18 mouse cellular contexts compared by ENCODE assay signal in the genomic region with DNA sequence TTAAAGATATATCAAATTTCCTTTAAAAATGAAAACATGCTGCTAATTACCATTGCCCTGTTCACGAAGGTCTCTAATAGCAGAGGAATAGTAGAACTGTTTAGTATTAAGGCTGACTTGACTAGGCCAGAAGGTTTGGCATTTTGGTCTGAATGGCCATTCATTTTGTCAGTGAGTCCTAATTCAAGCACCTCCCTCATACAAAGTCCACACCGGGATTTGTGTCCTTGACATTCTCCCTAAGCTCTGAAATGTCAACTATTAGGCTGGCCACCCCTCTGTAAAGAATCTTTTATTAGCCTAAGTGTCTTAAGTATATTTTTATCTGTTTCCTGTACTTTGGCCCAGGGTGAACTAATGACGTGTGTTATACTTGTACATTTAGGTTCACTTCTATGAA.
DNase-seq lines count a peak whose midpoint lies in the region; ATAC-seq and TF ChIP-seq lines count a peak whose summit lies in the region.
"Had no signal": no experiment of that assay in that cellular context is flagged by ENCODE, and none has a peak within 500 bp of the region (broad histone marks: within the 10 kb centered on the region; RNA-seq: fewer than 3 reads in every experiment).

No protein-coding gene starts in this region.

- ATAC-seq in kidney, embryonic 14.5 days (ENCODE audit: low FRiP score, low TSS enrichment), result no peak
- ATAC-seq in monocyte, adult 5-6 weeks (replicated peaks; ENCODE audit: insufficient number of reproducible peaks, low FRiP score, low TSS enrichment, poor library complexity, severe bottlenecking), result no peak
- ATAC-seq: forebrain, embryonic 13.5 days; forebrain, embryonic 15.5 days; forebrain, postnatal 0 days had no signal

- H3K4me3 ChIP-seq in kidney, adult 2 months (ENCODE audit: insufficient read depth, low read depth, low read length), result no peak overlapping the region
- no peak overlapping the region for H3K4me3 ChIP-seq in kidney, embryonic 14.5 days (ENCODE audit: low read length)
- H3K4me3 ChIP-seq: embryonic facial prominence, embryonic 10.5 days; embryonic facial prominence, embryonic 12.5 days; forebrain, embryonic 13.5 days; forebrain, embryonic 15.5 days had no signal

- no peak for TF ChIP-seq CTCF in kidney, adult 2 months (conservative IDR thresholded peaks at IDR 0.05; ENCODE audit: insufficient read depth, insufficient read length, low read depth, low read length)

- DNase-seq in adrenal gland, adult 2 months, result peak; percentile 64
- DNase-seq in adrenal gland, adult 18-20 months (ENCODE audit: low spot score in 2 of 2), result no peak
- peak; percentile 4 for DNase-seq in kidney, adult 2 months
- DNase-seq in adrenal gland, postnatal 10 days, result peak; percentile 22
- DNase-seq in adrenal gland, postnatal 14 days, result peak; percentile 42
- DNase-seq in retina, postnatal 1 day, result no peak
- DNase-seq: cerebellum, adult 11-12 months; cerebellum, adult 2 months; cerebellum, adult 9-10 months; cerebellum, postnatal 10 days; cerebellum, postnatal 25 days; forebrain, postnatal 0 days had no signal

- H3K27ac ChIP-seq in kidney, adult 2 months (ENCODE audit: insufficient read depth, low read depth, low read length), result no peak overlapping the region
- H3K27ac ChIP-seq in kidney, embryonic 14.5 days (ENCODE audit: low read depth, low read length), result no peak overlapping the region
- H3K27ac ChIP-seq: embryonic facial prominence, embryonic 10.5 days; embryonic facial prominence, embryonic 12.5 days; forebrain, embryonic 13.5 days; forebrain, embryonic 15.5 days had no signal

- no peaks in the 10 kb centered on the region for H3K9me3 ChIP-seq in kidney, embryonic 14.5 days (ENCODE audit: control insufficient read depth, low read length)
- H3K9me3 ChIP-seq: embryonic facial prominence, embryonic 10.5 days; embryonic facial prominence, embryonic 12.5 days; forebrain, embryonic 13.5 days; forebrain, embryonic 15.5 days had no signal

- no peaks in the 10 kb centered on the region for H3K27me3 ChIP-seq in kidney, adult 2 months (replicated peaks; ENCODE audit: control insufficient read depth, insufficient read depth, low read length)
- H3K27me3 ChIP-seq in kidney, embryonic 14.5 days (ENCODE audit: control insufficient read depth, insufficient read depth, low read length), result no peaks in the 10 kb centered on the region
- H3K27me3 ChIP-seq: embryonic facial prominence, embryonic 12.5 days; forebrain, embryonic 13.5 days; forebrain, embryonic 15.5 days had no signal

- H3K9ac ChIP-seq in kidney, embryonic 14.5 days (ENCODE audit: low read depth, low read length), result no peak overlapping the region
- H3K9ac ChIP-seq: embryonic facial prominence, embryonic 12.5 days; forebrain, embryonic 13.5 days; forebrain, embryonic 15.5 days; forebrain, postnatal 0 days had no signal

- no peaks in the 10 kb centered on the region for H3K4me1 ChIP-seq in kidney, adult 2 months (ENCODE audit: control insufficient read depth, insufficient read depth, low read length)
- H3K4me1 ChIP-seq in kidney, embryonic 14.5 days (ENCODE audit: control insufficient read depth, insufficient read depth, low read length), result no peaks in the 10 kb centered on the region
- H3K4me1 ChIP-seq: embryonic facial prominence, embryonic 10.5 days; embryonic facial prominence, embryonic 12.5 days; forebrain, embryonic 13.5 days; forebrain, embryonic 15.5 days had no signal

- H3K4me2 ChIP-seq in kidney, embryonic 14.5 days (replicated peaks; ENCODE audit: low read depth, low read length), result no peak overlapping the region
- H3K4me2 ChIP-seq: embryonic facial prominence, embryonic 12.5 days; forebrain, embryonic 13.5 days; forebrain, embryonic 15.5 days had no signal

- no peak for TF ChIP-seq POLR2A in kidney, adult 2 months (IDR thresholded peaks at IDR 0.05; ENCODE audit: low read depth, low read length)

- 42% methylated on average over 3 of the region's 3 CpGs for WGBS in kidney, adult 2 months
- WGBS in kidney, embryonic 14.5 days, result 65% methylated on average over 3 of the region's 3 CpGs

- no peaks in the 10 kb centered on the region for H3K36me3 ChIP-seq in kidney, adult 2 months (ENCODE audit: control insufficient read depth, insufficient read depth, low read length)
- H3K36me3 ChIP-seq in kidney, embryonic 14.5 days (ENCODE audit: control insufficient read depth, insufficient read depth, low read length), result no peaks in the 10 kb centered on the region
- H3K36me3 ChIP-seq: embryonic facial prominence, embryonic 10.5 days; embryonic facial prominence, embryonic 12.5 days; forebrain, embryonic 15.5 days had no signal

Comparison
In these comparisons a context has a peak if more than half of its experiments do, and no peak if none do; other contexts are left out.
1. DNase-seq: peak in adrenal gland, adult 2 months (single experiment), kidney, adult 2 months (single experiment), adrenal gland, postnatal 10 days (single experiment) and adrenal gland, postnatal 14 days (single experiment); none in adrenal gland, adult 18-20 months (0 of 2) and retina, postnatal 1 day (single experiment).